Mouse (Mus musculus) MEL (cell line): ENCODE results near the gene Rasgef1b.

Source experiments
- CHD1 ChIP-seq: IDR thresholded peaks from 2 replicates; pipeline ENCODE4 v1.6.1; 2012; ENCODE audit warnings: low read depth, mild to moderate bottlenecking, inconsistent platforms, low read length, improper control_type of control experiment
- CTCF ChIP-seq, 3 experiments: IDR thresholded peaks in 2 of 3; conservative IDR thresholded peaks in 1 of 3; 2 replicates each; pipeline ENCODE4 v1.5.1; 2011 to 2012; ENCODE audit warnings: low read length in 3 of 3, low read depth in 2 of 3, mild to moderate bottlenecking in 2 of 3, improper control_type of control experiment in 1 of 3, inconsistent platforms in 1 of 3, mixed read lengths in 1 of 3, moderate library complexity in 1 of 3; ENCODE audit not compliant: control insufficient read depth in 1 of 3, insufficient read depth in 1 of 3, poor library complexity in 1 of 3, severe bottlenecking in 1 of 3
- EP300 ChIP-seq, 2 experiments: IDR thresholded peaks; 2 replicates each; pipeline ENCODE4 v1.6.1; 2011; ENCODE audit warnings: improper control_type of control experiment in 2 of 2, low read length in 2 of 2, low read depth in 1 of 2, mild to moderate bottlenecking in 1 of 2
- ETS1 ChIP-seq: IDR thresholded peaks from 2 replicates; pipeline ENCODE4 v1.6.1; 2012; ENCODE audit warnings: low read depth, mild to moderate bottlenecking, inconsistent platforms, low read length, improper control_type of control experiment, moderate library complexity
- GABPA ChIP-seq: IDR thresholded peaks from 2 replicates; pipeline ENCODE4 v1.6.1; 2012; ENCODE audit warnings: low read depth, mild to moderate bottlenecking, inconsistent platforms, low read length, improper control_type of control experiment, moderate library complexity
- MAX ChIP-seq: IDR thresholded peaks from 2 replicates; pipeline ENCODE4 v1.6.1; 2011; ENCODE audit warnings: low read length, improper control_type of control experiment
- MYC ChIP-seq: IDR thresholded peaks from 2 replicates; pipeline ENCODE4 v1.6.1; 2011; ENCODE audit warnings: low read depth, mild to moderate bottlenecking, low read length, improper control_type of control experiment, moderate library complexity
- POLR2A ChIP-seq, 2 experiments: IDR thresholded peaks; 2 replicates each; pipeline ENCODE4 v1.6.1; 2011 to 2012; ENCODE audit warnings: low read length in 2 of 2, mild to moderate bottlenecking in 2 of 2, control low read depth in 1 of 2, improper control_type of control experiment in 1 of 2, low read depth in 1 of 2, moderate library complexity in 1 of 2; ENCODE audit not compliant: control insufficient read depth in 1 of 2, insufficient read depth in 1 of 2, poor library complexity in 1 of 2
- RAD21 ChIP-seq: IDR thresholded peaks from 2 replicates; pipeline ENCODE4 v1.6.1; 2011; ENCODE audit warnings: mild to moderate bottlenecking, low read depth, low read length, improper control_type of control experiment
- ZC3H11A ChIP-seq: IDR thresholded peaks from 2 replicates; pipeline ENCODE4 v1.6.1; 2012; ENCODE audit warnings: low read depth, mild to moderate bottlenecking, inconsistent platforms, low read length, improper control_type of control experiment

- TF ChIP-seq CTCF (IDR thresholded peaks at IDR 0.05 in 2 of 3, conservative IDR thresholded peaks at IDR 0.05 in 1 of 3; ENCODE audit: control insufficient read depth in 1 of 3, insufficient read depth in 1 of 3, low read depth in 2 of 3, low read length in 3 of 3, poor library complexity in 1 of 3, severe bottlenecking in 1 of 3): no peak
- no peak for TF ChIP-seq MAX
- no peak for TF ChIP-seq ETS1
- no peak for TF ChIP-seq CHD1
- no peak for TF ChIP-seq GABPA
- TF ChIP-seq POLR2A (IDR thresholded peaks at IDR 0.05; ENCODE audit: control insufficient read depth in 1 of 2, insufficient read depth in 1 of 2, low read depth in 1 of 2, low read length in 2 of 2, poor library complexity in 1 of 2): no peak
- no peak for TF ChIP-seq MYC
- no peak for TF ChIP-seq EP300 (IDR thresholded peaks at IDR 0.05; ENCODE audit: low read depth in 1 of 2, low read length in 2 of 2)
- no peak for TF ChIP-seq ZC3H11A
- TF ChIP-seq RAD21: no peak
Observed at GRCm38 (mm10) chr5:99599376-99599775, 129.5 kb downstream of the Rasgef1b start.
